Mouse (Mus musculus) granulocyte monocyte progenitor cell, adult 5-6 weeks (primary cell): ENCODE data around the gene Cry1. TPM values are rescaled to one million over a fixed set of nuclear protein-coding genes. Genes with fewer than 3 reads are reported as not detected.
A peak's percentile ranks its signal among the peaks of the same experiment; 100 is the strongest.

Source experiments
- ATAC-seq: replicated peaks from 2 replicates; pipeline ENCODE4 v1.8.0; 2016; ENCODE audit warnings: mild to moderate bottlenecking, moderate TSS enrichment, inconsistent platforms; ENCODE audit not compliant: poor library complexity, severe bottlenecking
- total RNA-seq, 2 experiments: library from RNA; stranded (forward) in 1 of 2; stranded (reverse) in 1 of 2; fragments of 200-712, 200-1000 nt in 1 of 2; fragments of >200 nt in 1 of 2; fragmentation: Nextera tagmentation in 1 of 2; gene quantifications; 2 replicates each; pipeline ENCODE4 v1.2.3; 2014 to 2017

The Cry1 gene
- total RNA-seq, 2 experiments from 2014 or later: 15.7 to 40.3 TPM

GRCm38 (mm10) chr10:85164791-85165190 lies 20.1 kb downstream of the Cry1 start:
- no peak for ATAC-seq

GRCm38 (mm10) chr10:85161745-85162351 lies 23.0 kb downstream of the Cry1 start:
- peak; percentile 35; the same call in 1 of the 2 replicates for ATAC-seq

- ATAC-seq: no peak
These were observed 24.8 kb downstream of the Cry1 start for GRCm38 (mm10) chr10:85159989-85160619.

- ATAC-seq: no peak
These were observed 27.4 kb downstream of the Cry1 start for GRCm38 (mm10) chr10:85157451-85157850.

GRCm38 (mm10) chr10:85154195-85154594 lies 30.7 kb downstream of the Cry1 start:
- peak; percentile 71 for ATAC-seq

GRCm38 (mm10) chr10:85149226-85149625 lies 35.6 kb downstream of the Cry1 start:
- no peak for ATAC-seq

GRCm38 (mm10) chr10:85146282-85146681 lies 38.6 kb downstream of the Cry1 start:
- ATAC-seq: no peak

- ATAC-seq: no peak
These were observed 43.4 kb downstream of the Cry1 start for GRCm38 (mm10) chr10:85141465-85141864.

GRCm38 (mm10) chr10:85136573-85136972 lies 48.3 kb downstream of the Cry1 start:
- no peak for ATAC-seq

GRCm38 (mm10) chr10:85128453-85128852 lies 56.4 kb downstream of the Cry1 start:
- peak; percentile 85 for ATAC-seq

- ATAC-seq: peak; percentile 94
These were observed 57.2 kb downstream of the Cry1 start, which contains the start of gene Mterf2 for GRCm38 (mm10) chr10:85127395-85128287. Gene Mterf2 (minus strand): TSS chr10:85128027.

- ATAC-seq: no peak
These were observed 59.7 kb downstream of the Cry1 start for GRCm38 (mm10) chr10:85125184-85125583.

- ATAC-seq: no peak
These were observed 70.5 kb downstream of the Cry1 start for GRCm38 (mm10) chr10:85114409-85114808.

GRCm38 (mm10) chr10:85103085-85103885 lies 81.6 kb downstream of the Cry1 start:
- ATAC-seq: peak; percentile 37

- peak; percentile 91 for ATAC-seq
These were observed 82.4 kb downstream of the Cry1 start, which contains the start of the genes Fhl4 and Tmem263 for GRCm38 (mm10) chr10:85102247-85103084. Gene Fhl4 (minus strand): TSS chr10:85102495. Gene Tmem263 (plus strand): TSS chr10:85102627.

- peak; percentile 2 for ATAC-seq
These were observed 83.0 kb downstream of the Cry1 start for GRCm38 (mm10) chr10:85101841-85102240.
